Mouse (Mus musculus): ENCODE measurements at regions not wholly inside any gene's neighbourhood (a gene's known extent, or its start where the extent isn't known, plus 50 kb on each side); places are given as distances from the start of the nearest gene placed in this dataset.

- TF ChIP-seq POLR2A (IDR thresholded peaks at IDR 0.05; ENCODE audit: extremely low read depth, insufficient read depth, low read length) (no peak), CTCF (IDR thresholded peaks at IDR 0.05; ENCODE audit: low read depth, low read length) (no peak)
These were observed 209.7 kb downstream of the Slitrk6 start for GRCm38 (mm10) chr14:110545265-110545664.

All from liver, adult 2 months (tissue).